Mouse (Mus musculus) neural tube, postnatal 0 days (tissue): ENCODE results near the gene Tmc4. TPM values are rescaled to one million over a fixed set of nuclear protein-coding genes. Genes with fewer than 3 reads are reported as not detected.
A peak's percentile ranks its signal among the peaks of the same experiment; 100 is the strongest.

Experiments used
- microRNA-seq: library from miRNA; unstranded; fragments of <30 nt; microRNA quantifications from one replicate; pipeline ENCODE4, GENCODE M21; 2016
- polyA plus RNA-seq: library from polyadenylated mRNA; unstranded; fragments of >200 nt; fragmentation: Nextera tagmentation; extraction: Ambion mirVana; gene quantifications from 2 replicates; pipeline ENCODE4 v1.2.1, GENCODE M21; 2015

Gene Tmc4
- 5.1 and 5.2 TPM in 2 replicates for polyA plus RNA-seq

GRCm38 (mm10) chr7:3677342-3677741 is at the start of gene Tmc4:
TSS of gene Tmc4 (minus strand) at chr7:3677553.

GRCm38 (mm10) chr7:3720268-3720667 is 42.9 kb upstream of the Tmc4 start, which contains the start of gene Pirb:
TSS of gene Pirb (minus strand) at chr7:3720391.

GRCm38 (mm10) chr7:3703879-3704441 is 26.6 kb upstream of the Tmc4 start, which contains the start of gene Rps9:
TSS of gene Rps9 (plus strand) at chr7:3703993.

GRCm38 (mm10) chr7:3692987-3693808 is 15.8 kb upstream of the Tmc4 start, which contains the start of gene Mboat7:
TSS of gene Mboat7 (minus strand) at chr7:3693523.

GRCm38 (mm10) chr7:3692382-3692986 is 15.1 kb upstream of the Tmc4 start, which contains the start of gene Tsen34:
TSS of gene Tsen34 (plus strand) at chr7:3692863.

GRCm38 (mm10) chr7:3665215-3666114 is 11.9 kb downstream of the Tmc4 start, which contains the start of gene Leng1:
TSS of gene Leng1 (minus strand) at chr7:3665840.

GRCm38 (mm10) chr7:3644672-3645487 is 32.5 kb downstream of the Tmc4 start, which contains the start of gene Cnot3:
TSS of gene Cnot3 (plus strand) at chr7:3645268.

GRCm38 (mm10) chr7:3629543-3630477 is 47.5 kb downstream of the Tmc4 start, which contains the start of the genes Tfpt and Prpf31:
TSS of gene Tfpt (minus strand) at chr7:3629929.
TSS of gene Prpf31 (plus strand) at chr7:3629985.

GRCm38 (mm10) chr7:3617242-3617995 is 59.9 kb downstream of the Tmc4 start, which contains the start of gene Ndufa3:
TSS of gene Ndufa3 (plus strand) at chr7:3617373.

GRCm38 (mm10) chr7:3616057-3616388 is 61.3 kb downstream of the Tmc4 start, which contains the start of gene Oscar:
TSS of gene Oscar (minus strand) at chr7:3616157.

Small RNAs within 50 kb of the gene (microRNA-seq; reads per million reads assigned to microRNA genes)
- gene Mir3572: 2.9 reads per million, percentile 1 among the genes with 10 or more reads in this experiment

Other genes starting within 250 kb of the Tmc4 start
- gene Tarm1, start 174.9 kb downstream of the Tmc4 start, polyA plus RNA-seq: 0.09 TPM in 1 of 2 replicates, not detected in the other
- 0.70 and 0.81 TPM in 2 replicates for gene Oscar, start 61.4 kb downstream of the Tmc4 start, polyA plus RNA-seq
- 763 and 806 TPM in 2 replicates for gene Ndufa3, start 60.2 kb downstream of the Tmc4 start, polyA plus RNA-seq
- 39.5 and 40.5 TPM in 2 replicates for gene Tfpt, start 47.6 kb downstream of the Tmc4 start, polyA plus RNA-seq
- gene Prpf31, start 47.6 kb downstream of the Tmc4 start, polyA plus RNA-seq: 67.2 and 73.1 TPM in 2 replicates
- gene Cnot3, start 32.3 kb downstream of the Tmc4 start, polyA plus RNA-seq: 26.0 and 32.7 TPM in 2 replicates
- gene Leng1, start 11.7 kb downstream of the Tmc4 start, polyA plus RNA-seq: 13.7 and 13.8 TPM in 2 replicates
- gene Tsen34, start 15.3 kb upstream of the Tmc4 start, polyA plus RNA-seq: 279 and 315 TPM in 2 replicates
- 133 and 139 TPM in 2 replicates for gene Mboat7, start 16.0 kb upstream of the Tmc4 start, polyA plus RNA-seq
- gene Rps9, start 26.4 kb upstream of the Tmc4 start, polyA plus RNA-seq: 694 and 758 TPM in 2 replicates
- 0.37 and 0.45 TPM in 2 replicates for gene Pirb, start 42.8 kb upstream of the Tmc4 start, polyA plus RNA-seq
- gene Gm15448, start 148.1 kb upstream of the Tmc4 start, polyA plus RNA-seq: not detected in 2 replicates
- 0.12 TPM in 1 of 2 replicates, not detected in the other for gene Pira2, start 167.5 kb upstream of the Tmc4 start, polyA plus RNA-seq
- 0.17 TPM in 1 of 2 replicates, not detected in the other for gene Gm14548, start 220.6 kb upstream of the Tmc4 start, polyA plus RNA-seq
- 0.06 TPM in 1 of 2 replicates, not detected in the other for gene Lilra6, start 237.9 kb upstream of the Tmc4 start, polyA plus RNA-seq